Mouse (Mus musculus): Measurements from ENCODE around the gene Mis18a.

DNA sequence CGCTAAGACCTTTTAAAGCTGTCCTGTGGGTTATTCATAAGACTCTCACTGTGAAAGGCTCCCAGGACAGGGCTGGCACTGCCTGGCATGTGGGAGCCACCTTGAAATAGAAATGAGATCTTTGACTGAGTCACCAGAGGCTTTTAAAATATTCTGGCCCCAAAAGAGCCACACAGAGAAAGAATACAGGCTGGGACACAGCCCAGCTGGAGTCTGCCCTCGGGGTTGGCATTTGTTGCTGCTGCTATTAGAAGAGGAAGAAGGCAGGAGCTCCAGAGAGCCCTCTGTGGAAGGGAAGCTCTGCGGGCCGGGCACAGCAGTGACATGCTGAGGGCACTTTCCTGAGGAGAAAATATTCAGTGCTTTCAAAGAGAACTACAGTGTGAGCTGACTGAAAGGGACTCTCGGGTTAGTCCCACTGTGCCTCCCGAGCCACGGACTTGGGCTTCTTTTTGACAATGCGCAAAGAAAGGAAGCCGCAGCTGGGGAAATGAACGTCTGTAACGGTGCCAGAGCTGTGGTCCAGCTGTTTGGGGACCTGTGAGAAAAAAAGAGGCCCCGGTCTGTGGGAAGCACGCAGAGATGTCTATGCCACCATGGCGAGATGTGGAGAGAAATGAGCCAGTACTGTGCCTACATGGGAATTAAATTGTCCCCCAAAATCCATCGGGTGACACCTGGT, 34.4 kb downstream of the Mis18a start:
- TF ChIP-seq CTCF (IDR thresholded peaks at IDR 0.05; ENCODE audit: low read depth): no peak
- no peak for TF ChIP-seq EP300 (optimal IDR thresholded peaks at IDR 0.05)

All from stomach, postnatal 0 days (tissue).